Mouse (Mus musculus) retina, postnatal 7 days (tissue): ENCODE results near the gene Dctn1.
A peak's percentile ranks its signal among the peaks of the same experiment; 100 is the strongest.

Experiments used
- DNase-seq: peaks from one replicate; pipeline ENCODE4 v3.0.0-alpha.2; 2012; ENCODE audit warnings: low read depth, low spot score

The Dctn1 gene

GRCm38 (mm10) chr6:83169872-83170271, 4.2 kb downstream of the Dctn1 start:
- DNase-seq, result no peak

GRCm38 (mm10) chr6:83171063-83171462, 5.3 kb downstream of the Dctn1 start:
- no peak for DNase-seq

GRCm38 (mm10) chr6:83172240-83172920, 6.7 kb downstream of the Dctn1 start:
- no peak for DNase-seq

GRCm38 (mm10) chr6:83175996-83176395, 10.3 kb downstream of the Dctn1 start:
- DNase-seq, result no peak

GRCm38 (mm10) chr6:83179390-83180117, 13.8 kb downstream of the Dctn1 start:
- DNase-seq, result no peak

GRCm38 (mm10) chr6:83180605-83181004, 14.9 kb downstream of the Dctn1 start:
- DNase-seq, result no peak

GRCm38 (mm10) chr6:83184858-83185435, 19.2 kb downstream of the Dctn1 start:
- no peak for DNase-seq

GRCm38 (mm10) chr6:83185895-83186861, 20.5 kb downstream of the Dctn1 start:
- peak; percentile 82 for DNase-seq

GRCm38 (mm10) chr6:83186946-83187345, 21.2 kb downstream of the Dctn1 start:
- no peak for DNase-seq

GRCm38 (mm10) chr6:83193571-83193970, 27.9 kb downstream of the Dctn1 start:
- DNase-seq, result no peak

- no peak for DNase-seq
Measured at GRCm38 (mm10) chr6:83197345-83198004, 31.8 kb downstream of the Dctn1 start.

- no peak for DNase-seq
Measured at GRCm38 (mm10) chr6:83203320-83203719, 37.6 kb downstream of the Dctn1 start.

- DNase-seq, result no peak
Measured at GRCm38 (mm10) chr6:83205851-83206250, 40.1 kb downstream of the Dctn1 start.

- no peak for DNase-seq
Measured at GRCm38 (mm10) chr6:83206321-83206720, 40.6 kb downstream of the Dctn1 start.

- no peak for DNase-seq
Measured at GRCm38 (mm10) chr6:83207361-83208049, 41.8 kb downstream of the Dctn1 start.

- DNase-seq, result no peak
Measured at GRCm38 (mm10) chr6:83208050-83208400, 42.3 kb downstream of the Dctn1 start.

GRCm38 (mm10) chr6:83210495-83210894, 44.8 kb downstream of the Dctn1 start:
- DNase-seq, result no peak

- DNase-seq, result peak; percentile 77
Measured at GRCm38 (mm10) chr6:83211526-83211925, 45.8 kb downstream of the Dctn1 start.

GRCm38 (mm10) chr6:83215002-83215666, 49.4 kb downstream of the Dctn1 start:
- DNase-seq, result peak; percentile 72

GRCm38 (mm10) chr6:83219814-83220213, 54.1 kb downstream of the Dctn1 start, which contains the start of gene Slc4a5:
Gene Slc4a5 (plus strand): TSS chr6:83219828.
- no peak for DNase-seq
